Mouse (Mus musculus): ENCODE measurements at regions not wholly inside any gene's neighbourhood (a gene's known extent, or its start where the extent isn't known, plus 50 kb on each side); places are given as distances from the start of the nearest gene placed in this dataset.

GRCm38 (mm10) chr16:9043271-9043670, 213.4 kb downstream of the 1810013L24Rik start:
- no peak for TF ChIP-seq POLR2A (IDR thresholded peaks at IDR 0.05; ENCODE audit: insufficient read length, low read depth)
- no peak for TF ChIP-seq E2F4 (IDR thresholded peaks at IDR 0.05; ENCODE audit: insufficient read depth)
- no peak for TF ChIP-seq USF1 (IDR thresholded peaks at IDR 0.05; ENCODE audit: low read depth)
- TF ChIP-seq MYOG (IDR thresholded peaks at IDR 0.05; ENCODE audit: control insufficient read depth in 1 of 3, insufficient read depth in 1 of 3, insufficient read length in 2 of 3, low read depth in 2 of 3): no peak
- no peak for TF ChIP-seq TCF12 (IDR thresholded peaks at IDR 0.05; ENCODE audit: insufficient read depth, poor library complexity, severe bottlenecking)

Measured in myocyte (in vitro differentiated cells).